Mouse (Mus musculus) heart, adult 2 months (tissue): Measurements from ENCODE around the gene Rgs19.

Source experiments
- CTCF ChIP-seq: fragments of 200-600 bp; IDR thresholded peaks from 2 replicates; pipeline ENCODE4 v1.8.1; 2022; ENCODE audit warnings: antibody characterized with exemption, mild to moderate bottlenecking, moderate library complexity
- POLR2A ChIP-seq: fragments of 200-500 bp; IDR thresholded peaks from 2 replicates; pipeline ENCODE4 v1.6.1; 2011; ENCODE audit warnings: mild to moderate bottlenecking, low read depth, low read length, control low read depth; ENCODE audit not compliant: insufficient read depth

DNA sequence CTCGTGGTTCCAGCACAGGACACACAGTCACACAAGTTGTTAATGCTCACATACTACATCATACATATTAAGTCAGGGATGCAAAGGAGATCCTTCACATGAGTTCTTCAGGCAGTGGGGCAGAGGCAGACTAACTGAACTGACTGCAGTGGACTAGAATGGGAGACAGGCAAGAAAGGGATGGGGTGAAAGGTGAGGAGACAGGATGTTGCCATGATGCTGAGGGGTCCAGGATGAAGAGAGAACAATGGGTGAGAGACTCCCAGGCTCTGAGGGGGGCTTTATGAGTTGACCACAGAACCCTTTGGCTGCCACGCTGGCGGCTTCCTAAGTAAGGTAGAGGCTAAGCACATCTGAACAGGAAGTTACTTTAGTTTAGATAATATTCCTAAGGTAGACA is 804 bp upstream of the Rgs19 start:
- no peak for TF ChIP-seq CTCF
- TF ChIP-seq POLR2A: no peak
